Comparison of ENCODE assay signal across 33 mouse cellular contexts in genomic region chr2:27136336-27136735, GRCm38 (mm10). TPM values are rescaled to one million over a fixed set of nuclear protein-coding genes. Genes with fewer than 3 reads are reported as not detected.
"Had no signal": no experiment of that assay in that cellular context is flagged by ENCODE, and none has a peak within 500 bp of the region (broad histone marks: within the 10 kb centered on the region; RNA-seq: fewer than 3 reads in every experiment).

No protein-coding gene starts in this region.

- H3K4me2 ChIP-seq: heart, embryonic 11.5 days; heart, embryonic 12.5 days; heart, embryonic 13.5 days; heart, embryonic 15.5 days; hindbrain, embryonic 12.5 days; hindbrain, embryonic 13.5 days; hindbrain, embryonic 14.5 days; hindbrain, embryonic 15.5 days; intestine, embryonic 15.5 days; kidney, embryonic 15.5 days had no signal

- H3K4me3 ChIP-seq: heart, embryonic 10.5 days; heart, embryonic 12.5 days; heart, embryonic 13.5 days; heart, embryonic 15.5 days; hindbrain, embryonic 10.5 days; hindbrain, embryonic 12.5 days; hindbrain, embryonic 13.5 days; hindbrain, embryonic 15.5 days; intestine, embryonic 15.5 days; kidney, embryonic 15.5 days had no signal

- H3K9ac ChIP-seq: heart, embryonic 12.5 days; heart, embryonic 13.5 days; heart, embryonic 15.5 days; hindbrain, embryonic 12.5 days; hindbrain, embryonic 13.5 days; hindbrain, embryonic 14.5 days; hindbrain, embryonic 15.5 days; intestine, embryonic 15.5 days; kidney, embryonic 15.5 days had no signal

- H3K27ac ChIP-seq: heart, embryonic 10.5 days; heart, embryonic 13.5 days; heart, embryonic 15.5 days; hindbrain, embryonic 10.5 days; hindbrain, embryonic 12.5 days; hindbrain, embryonic 13.5 days; hindbrain, embryonic 14.5 days; hindbrain, embryonic 15.5 days; intestine, embryonic 15.5 days; kidney, embryonic 15.5 days; kidney, postnatal 0 days had no signal

- H3K36me3 ChIP-seq: heart, embryonic 10.5 days; heart, embryonic 12.5 days; heart, embryonic 13.5 days; heart, embryonic 15.5 days; hindbrain, embryonic 10.5 days; hindbrain, embryonic 12.5 days; hindbrain, embryonic 13.5 days; hindbrain, embryonic 15.5 days; intestine, embryonic 15.5 days; kidney, embryonic 15.5 days had no signal

- DNase-seq: heart, postnatal 10 days; heart, postnatal 14 days; heart, postnatal 36 days; heart, postnatal 4 days; kidney, adult 11 months; kidney, adult 18-20 months; kidney, adult 2 months; kidney, adult 8-10 months; kidney, adult 9 months; kidney, postnatal 10 days; kidney, postnatal 14 days; kidney, postnatal 36 days; kidney, postnatal 4 days; layer of hippocampus, adult 9-11 months; layer of hippocampus, postnatal 36 days had no signal

- H3K9me3 ChIP-seq: heart, embryonic 10.5 days; heart, embryonic 12.5 days; heart, embryonic 13.5 days; heart, embryonic 15.5 days; hindbrain, embryonic 10.5 days; hindbrain, embryonic 12.5 days; hindbrain, embryonic 13.5 days; hindbrain, embryonic 15.5 days; intestine, embryonic 15.5 days; kidney, embryonic 15.5 days had no signal

- ATAC-seq: inflammation-experienced regulatory T-cells, adult 6 months; intestine, embryonic 15.5 days; intestine, embryonic 16.5 days; intestine, postnatal 0 days had no signal

- H3K4me1 ChIP-seq: heart, embryonic 10.5 days; heart, embryonic 12.5 days; heart, embryonic 13.5 days; heart, embryonic 15.5 days; hindbrain, embryonic 10.5 days; hindbrain, embryonic 12.5 days; hindbrain, embryonic 15.5 days; intestine, embryonic 15.5 days; kidney, embryonic 15.5 days had no signal

RNA-seq across cellular contexts. Expression of gene Fam163b, which starts 6.0 kb away (rescaled TPM):
- total RNA-seq: hematopoietic stem cell, adult 5-6 weeks had no signal
- polyA plus RNA-seq: inflammation-experienced regulatory T-cells, adult 6 months; kidney, embryonic 14.5 days; kidney, postnatal 0 days had no signal

RNA-seq across cellular contexts. Expression of gene Dbh, which starts 28.7 kb away (rescaled TPM):
- total RNA-seq: hematopoietic stem cell, adult 5-6 weeks had no signal
- polyA plus RNA-seq: kidney, embryonic 14.5 days had no signal

RNA-seq across cellular contexts. Expression of gene Adamtsl2, which starts 57.2 kb away (rescaled TPM):
- total RNA-seq: hematopoietic stem cell, adult 5-6 weeks had no signal
- polyA plus RNA-seq: inflammation-experienced regulatory T-cells, adult 6 months had no signal
